Mouse (Mus musculus): ENCODE results near the gene Ap1b1. TPM values are rescaled to one million over a fixed set of nuclear protein-coding genes. Genes with fewer than 3 reads are reported as not detected.

The Ap1b1 gene
- total RNA-seq, 2 experiments from 2014 or later = 149 to 152 TPM

- intact Hi-C loops (cut with DNase I) = no loop called here
- DNase-seq (ENCODE audit: low spot score in 2 of 2) = no peak
These were observed 29.7 kb downstream of the Ap1b1 start for GRCm38 (mm10) chr11:5016286-5016685.

GRCm38 (mm10) chr11:5017506-5017905 is 30.9 kb downstream of the Ap1b1 start:
- peak in 1 of 2 experiments; percentile 55 for DNase-seq (ENCODE audit: low spot score in 2 of 2)
- intact Hi-C loops (cut with DNase I) = no loop called here

GRCm38 (mm10) chr11:5025108-5025507 is 38.5 kb downstream of the Ap1b1 start:
- no peak for DNase-seq (ENCODE audit: low spot score in 2 of 2)
- intact Hi-C loops (cut with DNase I) = no loop called here

GRCm38 (mm10) chr11:5028228-5028627 is 41.6 kb downstream of the Ap1b1 start:
- DNase-seq (ENCODE audit: low spot score in 2 of 2) = peak; percentile 52 to 93
- intact Hi-C loops (cut with DNase I) = loop anchor here (1.0 kb wide), 2 partner anchors 9 to 24 kb away; no protein-coding TSS in a partner anchor

GRCm38 (mm10) chr11:5032706-5033105 is 46.1 kb downstream of the Ap1b1 start:
- no peak for DNase-seq (ENCODE audit: low spot score in 2 of 2)
- intact Hi-C loops (cut with DNase I) = no loop called here

- intact Hi-C loops (cut with DNase I) = no loop called here
- no peak for DNase-seq (ENCODE audit: low spot score in 2 of 2)
These were observed 46.5 kb downstream of the Ap1b1 start for GRCm38 (mm10) chr11:5033136-5033535.

GRCm38 (mm10) chr11:5035421-5035820 is 48.8 kb downstream of the Ap1b1 start:
- intact Hi-C loops (cut with DNase I) = no loop called here

GRCm38 (mm10) chr11:5037146-5037854 is 50.7 kb downstream of the Ap1b1 start:
- DNase-seq (ENCODE audit: low spot score in 2 of 2) = no peak
- intact Hi-C loops (cut with DNase I) = loop anchor here (1.0 kb wide), 1 partner anchor 9 kb away; no protein-coding TSS in a partner anchor

More at GRCm38 (mm10) chr11:5035421-5035820, 48.8 kb downstream of the Ap1b1 start:
- DNase-seq (ENCODE audit: low spot score in 2 of 2) = peak; percentile 74 to 96

- DNase-seq (ENCODE audit: low spot score in 2 of 2) = no peak
- intact Hi-C loops (cut with DNase I) = no loop called here
These were observed 54.0 kb downstream of the Ap1b1 start for GRCm38 (mm10) chr11:5040585-5040984.

GRCm38 (mm10) chr11:5041144-5041780 is 54.6 kb downstream of the Ap1b1 start:
- intact Hi-C loops (cut with DNase I) = no loop called here
- DNase-seq (ENCODE audit: low spot score in 2 of 2) = peak; percentile 62 to 91

GRCm38 (mm10) chr11:5042645-5043381 is 56.2 kb downstream of the Ap1b1 start:
- no peak for DNase-seq (ENCODE audit: low spot score in 2 of 2)
- intact Hi-C loops (cut with DNase I) = loop anchor here (2.0 kb wide), 1 partner anchor 16 kb away; the partner anchor contains the start of gene Rasl10a

GRCm38 (mm10) chr11:5046321-5046926 is 59.8 kb downstream of the Ap1b1 start:
- DNase-seq (ENCODE audit: low spot score in 2 of 2) = peak; percentile 49 to 88
- intact Hi-C loops (cut with DNase I) = no loop called here

GRCm38 (mm10) chr11:5051629-5052028 is 65.0 kb downstream of the Ap1b1 start:
- intact Hi-C loops (cut with DNase I) = loop anchor here (1.0 kb wide), 1 partner anchor 23 kb away; no protein-coding TSS in a partner anchor

GRCm38 (mm10) chr11:5052200-5052854 is 65.7 kb downstream of the Ap1b1 start:
- intact Hi-C loops (cut with DNase I) = loop anchor here (1.0 kb wide), 1 partner anchor 24 kb away; no protein-coding TSS in a partner anchor
- peak; percentile 65 to 96 for DNase-seq (ENCODE audit: low spot score in 2 of 2)

More at GRCm38 (mm10) chr11:5051629-5052028, 65.0 kb downstream of the Ap1b1 start:
- peak in 1 of 2 experiments; percentile 53 for DNase-seq (ENCODE audit: low spot score in 2 of 2)

- intact Hi-C loops (cut with DNase I) = no loop called here
- DNase-seq (ENCODE audit: low spot score in 2 of 2) = no peak
These were observed 67.5 kb downstream of the Ap1b1 start for GRCm38 (mm10) chr11:5054151-5054550.

- intact Hi-C loops (cut with DNase I) = no loop called here
- DNase-seq (ENCODE audit: low spot score in 2 of 2) = no peak
These were observed 68.2 kb downstream of the Ap1b1 start for GRCm38 (mm10) chr11:5054874-5055273.

- peak in 1 of 2 experiments; percentile 57 for DNase-seq (ENCODE audit: low spot score in 2 of 2)
- intact Hi-C loops (cut with DNase I) = no loop called here
These were observed 69.6 kb downstream of the Ap1b1 start for GRCm38 (mm10) chr11:5055945-5056938.

- peak in 1 of 2 experiments; percentile 31 for DNase-seq (ENCODE audit: low spot score in 2 of 2)
- intact Hi-C loops (cut with DNase I) = no loop called here
These were observed 70.4 kb downstream of the Ap1b1 start for GRCm38 (mm10) chr11:5057064-5057463.
